Mouse (Mus musculus) Patski (cell line): ENCODE data around the gene Bri3bp. TPM values are rescaled to one million over a fixed set of nuclear protein-coding genes. Genes with fewer than 3 reads are reported as not detected.

Source experiments
- ATAC-seq: fragments of 100-300 bp; one replicate; pipeline ENCODE4 v1.8.0; 2021
- CTCF ChIA-PET: fragments of 350-600 bp; sonication (Branson Sonifier 250); formaldehyde crosslinking; loops from one replicate; lab custom pipeline; 2022; ENCODE audit warnings: inconsistent platforms; lab: Charles Lee
- POLR2A ChIA-PET: fragments of 350-600 bp; sonication (Branson Sonifier 250); formaldehyde crosslinking; loops from one replicate; lab custom pipeline; 2022; ENCODE audit warnings: antibody characterized with exemption, inconsistent platforms; lab: Charles Lee
- DNase-seq: peaks from one replicate; pipeline ENCODE4 v3.0.0-alpha.2; 2011; ENCODE audit warnings: low read depth, low spot score
- H3K27me3 ChIP-seq: fragments of 371-371 bp; one replicate; pipeline ENCODE4 v1.5.1; 2021
- CTCF ChIP-seq: fragments of 100-300 bp; IDR thresholded peaks from one replicate; pipeline ENCODE4 v1.5.1; 2021
- in situ Hi-C: fragments of 300-500 bp; cut with MboI; formaldehyde crosslinking; loops from 3 replicates; pipeline ENCODE4 v1.11.1; 2018; ENCODE audit warnings: low pct_unique_long_range_greater_than_20kb, mixed read lengths
- polyA plus RNA-seq: library from polyadenylated mRNA; unstranded; gene quantifications from one replicate; pipeline ENCODE4 v1.2.3, GENCODE M21; 2021

The Bri3bp gene
- polyA plus RNA-seq, 1 experiment from 2014 or later, result 83.7 TPM

DNA sequence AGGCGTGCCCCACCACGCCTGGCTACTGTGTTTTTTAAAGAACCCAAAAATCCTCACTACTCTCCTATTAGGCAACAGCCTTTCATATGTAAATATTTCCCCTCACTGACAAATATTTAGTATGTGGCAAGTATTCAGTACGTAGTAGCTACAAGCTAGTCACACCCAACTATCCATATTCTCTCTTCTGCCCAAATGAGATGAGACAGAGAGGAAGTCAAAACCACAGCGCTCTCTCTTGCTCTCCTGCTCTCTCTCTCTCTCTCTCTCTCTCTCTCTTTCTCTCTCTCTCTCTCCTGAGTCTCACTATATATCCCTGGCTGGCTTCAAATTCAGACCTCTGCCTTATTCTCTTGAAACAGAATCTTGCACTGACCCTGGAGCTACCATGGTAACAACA, 3.2 kb downstream of the Bri3bp start:
- no peak for TF ChIP-seq CTCF
- H3K27me3 ChIP-seq, result no peaks in the 10 kb centered on the region
- CTCF ChIA-PET, result no interaction called here
- in situ Hi-C loops, result no loop called here
- POLR2A ChIA-PET, result interaction anchor here (0.8 kb wide), 1 partner anchor 32 kb away, joined by 3 read pairs; no protein-coding TSS in a partner anchor
- ATAC-seq (no peak), DNase-seq (no peak)

DNA sequence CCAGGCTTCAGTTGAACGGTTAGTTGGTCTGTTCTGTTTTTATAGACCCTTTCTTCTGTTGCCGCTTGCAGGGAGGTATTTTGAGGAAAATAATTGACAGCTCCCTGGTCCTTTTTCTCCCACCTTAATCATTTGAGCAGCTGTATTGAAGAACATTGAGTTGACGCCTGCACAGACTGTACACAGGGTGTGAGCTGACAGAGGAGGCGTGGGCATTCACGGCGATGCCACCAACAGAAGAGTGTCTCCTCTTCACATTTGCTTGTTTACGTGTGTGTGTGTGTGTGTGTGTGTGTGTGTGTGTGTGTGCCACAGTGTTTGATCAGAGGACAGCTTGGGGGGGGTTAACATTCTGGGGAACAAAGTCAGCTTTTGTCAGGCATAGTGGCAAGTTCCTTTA, 5.0 kb downstream of the Bri3bp start:
- in situ Hi-C loops, result no loop called here
- CTCF ChIA-PET, result interaction anchor here (1.2 kb wide), 1 partner anchor 19 kb away, joined by 4 read pairs; no protein-coding TSS in a partner anchor
- no peak for DNase-seq
- TF ChIP-seq CTCF, result no peak
- no peak for ATAC-seq
- POLR2A ChIA-PET, result interaction anchor here (0.8 kb wide), 1 partner anchor 14 kb away, joined by 3 read pairs; no protein-coding TSS in a partner anchor
- H3K27me3 ChIP-seq, result no peaks in the 10 kb centered on the region

DNA sequence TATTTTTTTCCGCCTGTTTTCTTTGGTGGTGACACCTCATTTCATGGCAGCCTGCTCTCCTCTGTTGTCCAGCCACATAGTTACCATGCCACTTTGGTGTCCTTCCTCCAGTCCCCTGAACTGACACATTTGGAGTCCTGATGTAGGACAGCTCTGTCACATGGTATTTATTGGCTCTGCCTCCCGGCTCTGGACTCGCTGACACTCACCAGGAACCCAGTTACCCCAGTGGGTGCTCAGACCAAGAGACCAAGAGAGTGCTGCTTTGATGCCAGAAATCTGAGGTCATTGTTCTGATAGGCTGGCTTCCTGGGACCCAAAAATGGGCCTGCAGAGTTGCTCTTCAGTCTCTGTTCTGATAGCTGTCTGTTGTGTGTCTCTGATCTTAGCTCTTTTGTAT, 6.7 kb downstream of the Bri3bp start:
- POLR2A ChIA-PET, result no interaction called here
- in situ Hi-C loops, result no loop called here
- no peaks in the 10 kb centered on the region for H3K27me3 ChIP-seq
- no peak for TF ChIP-seq CTCF
- CTCF ChIA-PET, result interaction anchor here (0.8 to 1.5 kb wide), 2 partner anchors 12 to 22 kb away, joined by 3 read pairs; no protein-coding TSS in a partner anchor
- DNase-seq, result no peak
- ATAC-seq, result no peak

DNA sequence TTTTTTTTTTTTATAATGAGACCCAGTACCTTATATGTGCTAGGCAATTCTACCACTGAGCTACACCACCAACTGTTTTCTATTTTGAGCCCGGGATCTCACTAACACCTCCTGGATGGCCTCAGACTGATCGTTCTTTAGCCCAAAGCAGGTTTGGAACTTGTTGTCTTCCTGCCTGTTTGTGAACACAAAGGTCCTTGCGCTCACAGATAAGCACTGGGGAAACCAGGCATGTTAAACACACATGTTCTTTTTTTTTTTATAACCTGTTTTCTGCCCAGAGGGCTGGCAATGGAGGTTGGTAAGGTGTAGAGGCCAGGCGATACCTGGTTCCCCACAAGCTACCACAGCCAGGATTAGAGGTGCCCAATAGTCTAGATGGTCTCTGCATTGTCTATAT, 7.3 kb downstream of the Bri3bp start:
- CTCF ChIA-PET, result interaction anchor here (0.8 to 1.5 kb wide), 2 partner anchors 11 to 22 kb away, joined by 3 read pairs; no protein-coding TSS in a partner anchor
- ATAC-seq, result no peak

DNA sequence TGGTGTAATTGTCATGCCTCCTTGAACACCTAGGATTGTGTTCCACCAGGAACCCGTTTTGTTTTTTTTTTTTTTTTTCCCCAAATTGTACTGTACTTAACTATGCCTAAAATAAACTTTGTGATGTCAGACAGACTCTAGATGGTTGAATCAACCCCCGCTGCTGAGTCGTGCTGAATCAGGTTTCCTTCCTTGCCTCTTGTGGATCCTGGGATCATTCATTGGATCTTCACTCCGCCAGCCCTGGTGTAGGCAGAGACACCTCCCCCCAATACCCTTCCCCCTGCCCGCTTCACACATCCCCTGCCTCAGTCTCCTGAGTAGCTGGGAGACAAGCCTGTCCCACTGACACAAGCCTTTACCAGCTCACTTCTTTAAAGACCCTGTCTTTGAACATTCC, 7.9 kb downstream of the Bri3bp start:
- DNase-seq, result no peak
- peak; percentile 40 for ATAC-seq
- CTCF ChIA-PET, result interaction anchor here (1.5 kb wide), 1 partner anchor 10 kb away, joined by 3 read pairs; no protein-coding TSS in a partner anchor
- in situ Hi-C loops, result no loop called here
- no peaks in the 10 kb centered on the region for H3K27me3 ChIP-seq
- no peak for TF ChIP-seq CTCF
- POLR2A ChIA-PET, result interaction anchor here (0.9 to 1.5 kb wide), 3 partner anchors 22 to 44 kb away, joined by 4 to 7 read pairs (median 7); no protein-coding TSS in a partner anchor

More for the DNA sequence above, 7.3 kb downstream of the Bri3bp start:
- no peak for DNase-seq
- no peak for TF ChIP-seq CTCF
- POLR2A ChIA-PET, result no interaction called here
- H3K27me3 ChIP-seq, result no peaks in the 10 kb centered on the region
- in situ Hi-C loops, result no loop called here

DNA sequence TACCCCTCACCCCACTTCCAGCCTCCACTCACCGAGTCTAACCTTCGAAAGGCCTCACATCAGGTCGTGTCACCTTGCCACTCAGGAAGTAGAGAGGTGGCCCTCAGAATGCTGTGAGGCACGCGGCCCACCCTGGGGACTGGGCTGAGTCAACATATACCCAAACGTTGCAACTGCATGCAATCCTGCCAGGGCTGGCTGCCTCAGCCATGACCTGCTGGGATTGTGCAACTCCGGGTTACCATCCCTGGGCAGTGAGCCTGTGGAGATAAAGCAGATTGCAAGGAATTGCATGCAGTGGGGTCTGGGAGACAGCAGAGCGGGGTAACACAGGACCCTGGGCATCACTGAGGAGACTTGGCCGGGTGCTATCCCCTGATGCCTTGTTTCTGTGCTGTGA, 11.2 kb downstream of the Bri3bp start:
- DNase-seq, result no peak
- POLR2A ChIA-PET, result interaction anchor here (0.7 kb wide), 1 partner anchor 11 kb away, joined by 4 read pairs; no protein-coding TSS in a partner anchor
- in situ Hi-C loops, result no loop called here
- TF ChIP-seq CTCF, result no peak
- CTCF ChIA-PET, result interaction anchor here (1.2 kb wide), 1 partner anchor 9 kb away, joined by 3 read pairs; no protein-coding TSS in a partner anchor
- H3K27me3 ChIP-seq, result no peaks in the 10 kb centered on the region
- ATAC-seq, result peak; percentile 58

DNA sequence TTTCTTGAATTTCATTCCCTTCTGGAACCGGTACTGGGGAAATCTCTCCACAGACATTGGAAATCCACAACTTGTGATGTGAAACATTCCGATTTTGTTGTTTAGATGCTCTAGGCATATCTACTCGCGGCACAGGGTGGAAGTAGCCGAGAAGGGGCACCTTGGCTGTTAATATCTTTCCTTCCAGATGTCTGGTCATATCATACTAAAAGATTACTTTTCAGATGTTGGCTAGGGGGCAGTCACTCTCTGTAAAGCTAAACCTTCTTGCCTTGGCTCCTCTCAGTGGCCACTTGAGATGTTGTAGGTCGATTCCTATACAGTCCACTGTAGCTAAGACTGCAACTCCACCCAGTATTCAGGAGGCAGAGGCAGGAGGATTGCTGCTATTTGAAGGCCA, 14.7 kb downstream of the Bri3bp start:
- no peak for TF ChIP-seq CTCF
- CTCF ChIA-PET, result interaction anchor here (1.5 to 1.7 kb wide), 2 partner anchors 44 to 77 kb away, joined by 4 read pairs; no protein-coding TSS in a partner anchor
- POLR2A ChIA-PET, result interaction anchor here (1.5 kb wide), 1 partner anchor 15 kb away, joined by 4 read pairs; no protein-coding TSS in a partner anchor
- in situ Hi-C loops, result no loop called here
- ATAC-seq (no peak), DNase-seq (no peak)
- H3K27me3 ChIP-seq, result no peaks in the 10 kb centered on the region

DNA sequence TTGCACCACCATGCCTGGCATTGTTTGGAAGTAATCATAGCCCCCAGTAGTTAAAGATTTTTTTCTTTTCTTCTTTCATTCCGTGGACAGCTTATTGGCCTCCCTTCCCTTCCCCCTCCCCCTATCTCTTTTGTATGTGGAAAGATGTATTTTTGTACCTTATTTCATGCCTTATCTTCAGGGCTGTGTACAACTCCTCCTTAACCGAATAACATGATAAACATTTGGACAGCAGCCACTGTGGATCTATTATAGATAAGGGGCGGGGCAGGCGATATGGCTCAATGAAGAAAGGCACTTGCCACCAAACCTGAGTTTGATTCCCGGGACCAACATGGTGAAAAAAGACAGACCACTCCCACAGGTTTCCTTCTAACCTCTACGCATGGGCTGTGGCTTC, 16.2 kb downstream of the Bri3bp start:
- POLR2A ChIA-PET, result interaction anchor here (0.6 to 1.0 kb wide), 3 partner anchors 11 to 189 kb away, joined by 3 read pairs; no protein-coding TSS in a partner anchor
- no peak for TF ChIP-seq CTCF
- DNase-seq, result no peak
- H3K27me3 ChIP-seq, result no peaks in the 10 kb centered on the region
- in situ Hi-C loops, result no loop called here
- ATAC-seq, result no peak
- CTCF ChIA-PET, result no interaction called here

DNA sequence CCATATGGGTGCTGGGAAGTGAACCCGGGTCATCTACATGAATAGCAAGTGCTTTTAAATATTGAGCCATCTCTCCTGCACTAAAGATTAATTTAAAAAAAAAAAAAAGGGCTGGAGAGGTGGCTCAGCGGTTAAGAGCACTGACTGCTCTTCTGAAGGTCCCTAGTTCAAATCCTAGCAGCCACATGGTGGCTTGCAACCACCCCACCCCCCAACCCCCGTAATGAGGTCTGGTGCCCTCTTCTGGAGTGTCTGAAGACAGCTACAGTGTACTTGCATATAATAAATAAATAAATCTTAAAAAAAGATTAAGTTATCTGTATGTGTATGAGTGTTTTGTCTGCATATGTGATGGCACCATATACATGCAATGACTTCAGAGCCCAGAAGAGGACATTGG, 19.2 kb downstream of the Bri3bp start:
- no peaks in the 10 kb centered on the region for H3K27me3 ChIP-seq
- ChIA-PET CTCF (interaction anchor here (1.7 kb wide), 1 partner anchor 49 kb away, joined by 4 read pairs; no protein-coding TSS in a partner anchor), POLR2A (interaction anchor here (0.6 kb wide), 1 partner anchor 27 kb away, joined by 4 read pairs; no protein-coding TSS in a partner anchor)
- DNase-seq (no peak), ATAC-seq (no peak)
- TF ChIP-seq CTCF, result no peak
- in situ Hi-C loops, result no loop called here

DNA sequence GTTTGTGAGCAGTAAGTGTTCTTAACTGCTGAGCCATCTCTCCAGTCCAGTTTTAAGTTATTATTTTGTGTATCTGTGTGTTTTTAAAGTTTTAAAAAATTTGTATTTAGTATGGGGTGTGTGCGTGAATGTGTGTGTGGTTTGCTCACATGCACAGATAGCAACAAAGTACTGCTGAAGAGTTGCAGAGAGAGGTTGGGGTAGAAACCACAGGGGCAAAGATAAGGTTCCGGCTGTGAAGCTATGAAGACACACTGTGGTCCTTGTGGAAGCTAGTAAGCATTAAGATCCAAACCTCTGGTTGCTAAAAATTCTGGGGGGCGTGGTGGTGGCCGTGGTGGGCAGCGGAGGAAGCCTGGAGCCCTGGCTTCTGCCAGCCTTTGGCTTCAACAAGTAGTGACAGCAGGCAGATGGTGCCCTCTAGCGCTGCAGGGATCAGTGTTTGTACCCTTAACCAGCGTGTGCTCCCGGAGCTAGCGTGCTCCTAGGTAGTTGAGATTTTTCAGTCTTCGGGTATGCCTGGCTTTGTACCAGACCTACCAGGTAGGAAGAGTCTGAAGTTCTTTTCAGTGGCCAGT, 20.6 kb downstream of the Bri3bp start:
- CTCF ChIA-PET, result interaction anchor here (1.0 to 1.7 kb wide), 4 partner anchors 26 to 56 kb away, joined by 3 to 8 read pairs (median 4); no protein-coding TSS in a partner anchor
- in situ Hi-C loops, result no loop called here
- no peak for TF ChIP-seq CTCF
- no peaks in the 10 kb centered on the region for H3K27me3 ChIP-seq
- POLR2A ChIA-PET, result no interaction called here
- ATAC-seq (no peak), DNase-seq (no peak)

DNA sequence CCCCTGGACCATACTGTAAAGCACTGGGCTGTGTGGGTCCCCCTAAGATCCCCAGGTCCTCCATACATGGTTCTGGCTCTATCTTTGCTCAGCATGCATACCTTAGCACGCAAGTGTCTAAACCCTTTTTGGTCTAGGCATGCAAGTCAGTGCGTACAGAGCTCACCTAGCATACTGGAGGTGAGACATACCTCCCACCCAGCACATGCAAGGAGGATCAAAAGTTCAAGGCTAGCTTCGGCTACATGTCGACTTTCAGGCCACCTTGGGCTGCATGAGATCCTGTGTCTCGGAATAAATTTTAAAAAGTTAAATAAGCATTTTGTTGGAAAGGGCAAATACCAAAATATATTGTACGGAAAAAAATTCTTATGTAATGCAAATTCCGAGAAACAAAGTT, 23.8 kb downstream of the Bri3bp start:
- POLR2A ChIA-PET, result interaction anchor here (0.7 to 1.6 kb wide), 2 partner anchors 10 to 81 kb away, joined by 3 to 6 read pairs; partner anchors contain the start of gene Aacs
- ATAC-seq, result no peak
- CTCF ChIA-PET, result interaction anchor here (1.2 to 1.3 kb wide), 2 partner anchors 10 to 14 kb away, joined by 3 to 5 read pairs; no protein-coding TSS in a partner anchor
- no peaks in the 10 kb centered on the region for H3K27me3 ChIP-seq
- TF ChIP-seq CTCF, result no peak
- in situ Hi-C loops, result no loop called here
- no peak for DNase-seq
